In the genomic region with DNA sequence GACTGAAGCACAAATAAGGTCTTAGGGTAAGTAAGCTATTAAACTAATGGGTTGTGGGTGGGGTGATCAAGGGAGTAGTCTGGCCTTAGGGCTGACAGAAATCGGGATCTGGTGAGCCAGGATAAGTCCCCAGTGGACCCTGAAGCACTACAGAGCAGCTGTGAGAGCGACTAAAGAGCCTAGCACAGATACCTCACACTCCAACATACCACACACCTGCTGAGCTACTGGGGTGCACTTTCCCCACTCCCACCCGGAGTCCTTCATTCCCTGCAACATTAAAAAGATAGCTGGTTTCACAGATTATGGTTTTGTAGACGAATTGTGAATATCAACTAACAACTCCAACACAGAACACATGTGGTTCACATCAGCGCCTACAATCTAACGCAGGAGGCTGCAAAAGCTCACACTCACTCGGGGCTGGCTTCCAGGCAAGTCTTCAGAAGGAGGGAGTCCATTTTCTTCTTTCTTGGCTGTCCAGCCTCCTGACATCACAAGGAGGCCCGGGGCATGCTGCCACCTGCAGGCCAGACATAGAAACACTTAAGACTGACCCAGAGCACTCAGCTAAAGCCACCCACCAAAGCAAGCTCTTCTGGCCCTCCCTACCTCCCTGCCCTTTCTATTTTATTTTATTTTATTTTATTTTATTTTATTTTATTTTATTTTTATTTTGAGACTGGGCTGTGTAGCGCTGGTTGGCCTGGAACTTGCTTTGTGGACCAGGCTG, we compare ENCODE assay signal across 8 mouse cellular contexts. TPM values are rescaled to one million over a fixed set of nuclear protein-coding genes. Genes with fewer than 3 reads are reported as not detected.
DNase-seq lines count a peak whose midpoint lies in the region; ATAC-seq and TF ChIP-seq lines count a peak whose summit lies in the region.

No protein-coding gene starts in this region.

- peak; percentile 88 for ATAC-seq in limb, embryonic 14.5 days (ENCODE audit: low FRiP score, low read depth)
- peak; percentile 93 for ATAC-seq in monocyte, adult 5-6 weeks (replicated peaks; ENCODE audit: insufficient number of reproducible peaks, low FRiP score, low TSS enrichment, poor library complexity, severe bottlenecking)

- no peak for TF ChIP-seq POLR2A in limb, embryonic 14.5 days (IDR thresholded peaks at IDR 0.05; ENCODE audit: borderline replicate concordance, extremely low read depth, insufficient read depth, insufficient read length)

- H3K9me3 ChIP-seq in embryonic facial prominence, embryonic 10.5 days = no peaks in the 10 kb centered on the region
- no peaks in the 10 kb centered on the region for H3K9me3 ChIP-seq in limb, embryonic 14.5 days (ENCODE audit: control insufficient read depth, low read length)

- H3K4me2 ChIP-seq in limb, embryonic 14.5 days (replicated peaks; ENCODE audit: low read depth, low read length, severe bottlenecking) = peak overlapping the region; percentile 25

- H3K27me3 ChIP-seq in embryonic facial prominence, embryonic 10.5 days (replicated peaks; ENCODE audit: low read depth, poor library complexity, severe bottlenecking) = peaks cover 14% of the 10 kb centered on the region
- H3K27me3 ChIP-seq in limb, embryonic 14.5 days (ENCODE audit: control insufficient read depth, insufficient read depth, low read length) = no peaks in the 10 kb centered on the region

- 0 out of 2 replicates have a peak overlapping the region, but pooled peaks have one; percentile 7 for H3K9ac ChIP-seq in limb, embryonic 14.5 days (ENCODE audit: low read depth, low read length, severe bottlenecking)

- H3K4me1 ChIP-seq in embryonic facial prominence, embryonic 10.5 days = peaks cover 22% of the 10 kb centered on the region
- peaks cover 5% of the 10 kb centered on the region for H3K4me1 ChIP-seq in limb, embryonic 14.5 days (ENCODE audit: control insufficient read depth, insufficient read depth, low read length)

- 30% methylated on average over 9 of the region's 9 CpGs for WGBS in embryonic facial prominence, embryonic 10.5 days
- 11% methylated on average over 9 of the region's 9 CpGs for WGBS in limb, embryonic 14.5 days

- H3K4me3 ChIP-seq in embryonic facial prominence, embryonic 10.5 days = no peak overlapping the region
- H3K4me3 ChIP-seq in limb, embryonic 14.5 days (replicated peaks; ENCODE audit: low read length) = no peak overlapping the region

- peak; percentile 58 for DNase-seq in 3134 (ENCODE audit: extremely low read depth, insufficient read length, low spot score)
- DNase-seq in adrenal gland, postnatal 14 days = peak; percentile 90
- DNase-seq in embryonic facial prominence, embryonic 10.5 days (ENCODE audit: low spot score) = peak; percentile 83
- DNase-seq in heart, adult 11 months = peak; percentile 97
- peak; percentile 82 for DNase-seq in kidney, adult 18-20 months
- DNase-seq in limb, embryonic 14.5 days (ENCODE audit: low spot score) = peak; percentile 81
- DNase-seq in spleen, postnatal 36 days (ENCODE audit: low spot score in 2 of 2) = peak; percentile 73 to 75

- H3K27ac ChIP-seq in embryonic facial prominence, embryonic 10.5 days (replicated peaks) = peak overlapping the region; percentile 61
- peak overlapping the region; percentile 58 for H3K27ac ChIP-seq in limb, embryonic 14.5 days (replicated peaks; ENCODE audit: low read depth, low read length)

- H3K36me3 ChIP-seq in embryonic facial prominence, embryonic 10.5 days (replicated peaks) = no peaks in the 10 kb centered on the region
- no peaks in the 10 kb centered on the region for H3K36me3 ChIP-seq in limb, embryonic 14.5 days (ENCODE audit: control insufficient read depth, insufficient read depth, low read length)

RNA-seq across cellular contexts. Expression of a gene that starts 9.3 kb away (rescaled TPM):
- total RNA-seq in adrenal gland, postnatal 14 days (2021) = 4.6 and 6.0 TPM in 2 replicates
- not detected in 2 replicates for polyA plus RNA-seq in embryonic facial prominence, embryonic 10.5 days (2016; fragmentation: Nextera tagmentation; extraction: Ambion mirVana)
- 0.43 and 0.51 TPM in 2 replicates for polyA plus RNA-seq in limb, embryonic 14.5 days (2012; rRNA removed)
- 0.66 and 0.74 TPM in 2 replicates for polyA plus RNA-seq in limb, embryonic 14.5 days (2014; fragmentation: Nextera tagmentation; extraction: Ambion mirVana)
- 5.5 to 14.4 TPM (median 10.2 TPM) in 3 replicates for total RNA-seq in monocyte, adult 5-6 weeks (2017)

RNA-seq across cellular contexts. Expression of a gene that starts 41.7 kb away (rescaled TPM):
- total RNA-seq in adrenal gland, postnatal 14 days (2021) = 42.5 and 48.6 TPM in 2 replicates
- 7.6 and 8.7 TPM in 2 replicates for polyA plus RNA-seq in embryonic facial prominence, embryonic 10.5 days (2016; fragmentation: Nextera tagmentation; extraction: Ambion mirVana)
- polyA plus RNA-seq in limb, embryonic 14.5 days (2012; rRNA removed) = 11.4 and 13.2 TPM in 2 replicates
- 8.9 TPM in 2 replicates for polyA plus RNA-seq in limb, embryonic 14.5 days (2014; fragmentation: Nextera tagmentation; extraction: Ambion mirVana)
- 5.3 to 12.8 TPM (median 8.5 TPM) in 3 replicates for total RNA-seq in monocyte, adult 5-6 weeks (2017)
